Mouse (Mus musculus) forebrain, embryonic 12.5 days (tissue): ENCODE measurements around the gene Sfi1. TPM values are rescaled to one million over a fixed set of nuclear protein-coding genes. Genes with fewer than 3 reads are reported as not detected.
"Not testable (repeated sequence)": the region's sequence is repeated elsewhere in the genome, so short reads cannot be mapped to it uniquely, and the experiment has no call there.

Experiments
- ATAC-seq: fragments of 200-750 bp; cut with Nextera tagmentation; 2 replicates; pipeline ENCODE4 v1.8.0; 2017; ENCODE audit warnings: moderate TSS enrichment; ENCODE audit not compliant: low FRiP score
- H3K27ac ChIP-seq: fragments of 300-500 bp; sonication (generic); 2 replicates; pipeline ENCODE4 v1.5.1; 2016; ENCODE audit warnings: mild to moderate bottlenecking
- H3K27me3 ChIP-seq: fragments of 300-500 bp; sonication (generic); 2 replicates; pipeline ENCODE4 v1.6.1; 2016; ENCODE audit warnings: mild to moderate bottlenecking
- H3K36me3 ChIP-seq: fragments of 300-500 bp; sonication (generic); replicated peaks from 2 replicates; pipeline ENCODE4 v1.6.1; 2016; ENCODE audit warnings: mild to moderate bottlenecking
- H3K4me1 ChIP-seq: fragments of 300-500 bp; sonication (generic); 2 replicates; pipeline ENCODE4 v1.6.1; 2016
- H3K4me2 ChIP-seq: fragments of 300-500 bp; sonication (generic); 2 replicates; pipeline ENCODE4 v1.6.1; 2016; ENCODE audit warnings: mild to moderate bottlenecking, moderate library complexity
- H3K4me3 ChIP-seq: fragments of 300-500 bp; sonication (generic); replicated peaks from 2 replicates; pipeline ENCODE4 v1.5.1; 2016; ENCODE audit warnings: mild to moderate bottlenecking
- H3K9ac ChIP-seq: fragments of 300-500 bp; sonication (generic); 2 replicates; pipeline ENCODE4 v1.6.1; 2016; ENCODE audit warnings: mild to moderate bottlenecking
- H3K9me3 ChIP-seq: fragments of 300-500 bp; sonication (generic); 2 replicates; pipeline ENCODE4 v1.6.1; 2016
- WGBS: fragments of 180-500 bp; shearing (Covaris S2); methylation state at CpG from one replicate; pipeline ENCODE4 v1.1.7; 2016; 5-methylcytosine and 5-hydroxymethylcytosine counted together
- polyA plus RNA-seq: library from polyadenylated mRNA; unstranded; fragments of >200 nt; fragmentation: Nextera tagmentation; extraction: Ambion mirVana; gene quantifications from 2 replicates; pipeline ENCODE4 v1.2.1, GENCODE M21; 2016

The Sfi1 gene
- polyA plus RNA-seq, 1 experiment from 2014 or later, result 17.8 TPM

DNA sequence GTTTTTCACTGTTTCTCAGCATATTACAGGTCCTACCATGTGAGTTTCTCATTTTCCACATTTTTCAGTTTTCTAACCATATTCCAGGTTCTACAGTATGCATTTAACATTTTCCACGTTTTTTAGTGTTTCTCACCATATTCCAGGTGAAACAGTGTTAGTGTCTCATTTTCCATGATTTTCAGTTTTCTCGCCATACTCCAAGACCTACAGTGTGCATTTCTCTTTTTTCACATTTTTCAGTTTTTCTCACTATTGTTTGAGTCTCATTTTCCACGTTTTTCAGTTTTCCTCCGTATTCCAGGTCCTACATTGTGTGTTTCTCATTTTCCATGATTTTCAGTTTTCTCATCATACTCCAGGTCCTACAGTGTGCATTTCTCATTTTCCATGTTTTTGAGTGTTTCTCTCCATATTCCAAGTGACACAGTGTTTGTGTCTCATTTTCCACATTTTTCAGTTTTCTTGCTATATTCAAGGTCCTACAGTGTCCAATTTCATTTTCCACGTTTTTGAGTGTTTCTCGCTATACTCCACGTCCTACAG lies 89.6 kb downstream of the Sfi1 start:
- Histone ChIP-seq H3K9ac (no peak overlapping the region), H3K36me3 (no peaks in the 10 kb centered on the region), H3K27ac (no peak overlapping the region), H3K27me3 (no peaks in the 10 kb centered on the region), H3K4me1 (no peaks in the 10 kb centered on the region), H3K4me2 (no peak overlapping the region), H3K4me3 (no peak overlapping the region), H3K9me3 (peaks cover 60% of the 10 kb centered on the region)
- WGBS, result 63% methylated on average over 7 of the region's 7 CpGs
- ATAC-seq, result 0 out of 2 replicates have a peak, but pooled peaks have one; percentile 69

DNA sequence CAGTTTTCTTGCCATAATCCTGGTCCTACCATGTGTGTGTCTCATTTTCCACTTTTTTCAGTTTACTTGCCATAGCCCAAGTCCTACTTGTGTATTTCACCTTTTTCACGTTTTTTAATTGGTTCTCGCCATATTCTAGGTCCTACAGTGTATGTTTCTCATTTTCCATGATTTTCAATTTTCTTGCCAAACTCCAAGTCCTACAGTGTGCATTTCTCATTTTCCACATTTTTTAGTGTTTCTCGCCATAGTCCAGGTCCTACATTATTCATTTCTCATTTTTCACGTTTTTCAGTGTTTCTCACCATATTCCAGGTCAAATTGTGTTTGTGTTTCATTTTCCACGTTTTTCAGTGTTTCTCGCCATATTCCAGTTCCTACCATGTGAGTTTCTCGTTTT lies 90.6 kb downstream of the Sfi1 start:
- peaks cover 58% of the 10 kb centered on the region for H3K9me3 ChIP-seq
- ATAC-seq, result 0 out of 2 replicates have a peak, but pooled peaks have one; percentile 63
- H3K4me2 ChIP-seq, H3K4me1 ChIP-seq, H3K27ac ChIP-seq, H3K27me3 ChIP-seq, H3K9ac ChIP-seq, H3K4me3 ChIP-seq, H3K36me3 ChIP-seq: not testable (repeated sequence)
- WGBS, result 63% methylated on average over 7 of the region's 7 CpGs

DNA sequence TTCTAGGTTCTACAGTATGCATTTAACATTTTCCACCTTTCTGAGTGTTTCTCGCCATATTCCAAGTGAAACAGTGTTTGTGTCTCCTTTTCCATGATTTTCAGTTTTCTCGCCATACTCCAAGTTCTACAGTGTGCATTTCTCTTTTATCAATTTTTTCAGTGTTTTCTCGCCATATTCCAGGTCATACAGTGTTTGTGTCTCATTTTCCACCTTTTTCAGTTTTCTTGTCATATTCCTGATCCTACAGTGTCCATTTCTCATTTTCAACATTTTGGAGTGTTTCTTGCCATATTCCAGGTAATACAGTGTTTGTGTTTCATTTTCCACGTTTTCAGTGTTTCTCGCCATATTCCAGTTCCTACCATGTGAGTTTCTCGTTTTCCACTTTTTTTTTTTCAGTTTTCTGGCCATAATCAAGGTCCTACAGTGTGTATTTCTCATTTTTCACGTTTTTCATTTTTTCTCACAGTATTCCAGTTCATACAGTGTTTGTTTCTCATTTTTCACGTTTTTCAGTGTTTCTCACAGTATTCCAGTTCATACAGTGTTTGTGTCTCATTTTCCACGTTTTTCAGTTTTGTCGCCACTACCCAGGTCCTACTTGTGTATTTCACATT lies 91.3 kb downstream of the Sfi1 start:
- no peak overlapping the region for H3K27ac ChIP-seq
- H3K27me3 ChIP-seq, result no peaks in the 10 kb centered on the region
- H3K4me1 ChIP-seq, result no peaks in the 10 kb centered on the region
- no peak overlapping the region for H3K4me3 ChIP-seq
- H3K9ac ChIP-seq, result no peak overlapping the region
- no peaks in the 10 kb centered on the region for H3K36me3 ChIP-seq
- peak; percentile 61; the same call in 1 of the 2 replicates for ATAC-seq
- 71% methylated on average over 10 of the region's 10 CpGs for WGBS
- no peak overlapping the region for H3K4me2 ChIP-seq
- H3K9me3 ChIP-seq, result peaks cover 53% of the 10 kb centered on the region

DNA sequence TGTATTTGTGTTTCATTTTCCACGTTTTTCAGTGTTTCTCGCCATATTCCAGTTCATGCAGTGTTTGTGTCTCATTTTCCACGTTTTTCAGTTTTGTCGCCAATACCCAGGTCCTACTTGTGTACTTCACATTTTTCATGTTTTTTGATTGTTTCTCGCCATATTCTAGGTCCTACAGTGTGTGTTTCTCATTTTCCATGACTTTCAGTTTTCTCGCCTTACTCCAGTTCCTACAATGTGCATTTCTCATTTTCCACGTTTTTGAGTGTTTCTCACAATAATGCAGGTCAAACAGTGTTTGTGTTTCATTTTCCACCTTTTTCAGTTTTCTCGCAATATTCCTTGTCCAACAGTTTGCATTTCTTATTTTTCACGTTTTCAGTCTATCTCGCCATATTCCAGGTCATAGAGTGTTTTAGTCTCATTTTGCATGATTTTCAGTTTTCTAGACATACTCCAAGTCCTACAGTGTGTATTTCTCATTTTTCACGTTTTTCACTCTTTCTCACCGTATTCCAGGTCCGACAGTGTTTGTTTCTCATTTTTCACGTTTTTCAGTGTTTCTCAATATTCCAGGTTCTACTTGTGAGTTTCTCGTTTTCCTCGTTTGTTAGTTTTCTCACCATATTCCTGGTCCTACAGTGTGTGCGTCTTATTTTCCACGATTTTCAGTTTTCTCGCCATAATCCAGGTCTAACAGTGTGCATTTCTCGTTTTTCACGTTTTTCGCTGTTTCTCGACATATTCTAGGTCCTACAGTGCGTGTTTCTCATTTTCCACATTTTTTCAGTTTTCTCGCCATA lies 92.0 kb downstream of the Sfi1 start:
- ATAC-seq, result peak; percentile 68; the same call in 1 of the 2 replicates
- H3K4me2 ChIP-seq, result no peak overlapping the region
- no peaks in the 10 kb centered on the region for H3K36me3 ChIP-seq
- H3K4me3 ChIP-seq, result no peak overlapping the region
- no peak overlapping the region for H3K9ac ChIP-seq
- no peaks in the 10 kb centered on the region for H3K27me3 ChIP-seq
- no peak overlapping the region for H3K27ac ChIP-seq
- 74% methylated on average over 25 of the region's 25 CpGs for WGBS
- H3K4me1 ChIP-seq, result no peaks in the 10 kb centered on the region
- H3K9me3 ChIP-seq, result peaks cover 53% of the 10 kb centered on the region

DNA sequence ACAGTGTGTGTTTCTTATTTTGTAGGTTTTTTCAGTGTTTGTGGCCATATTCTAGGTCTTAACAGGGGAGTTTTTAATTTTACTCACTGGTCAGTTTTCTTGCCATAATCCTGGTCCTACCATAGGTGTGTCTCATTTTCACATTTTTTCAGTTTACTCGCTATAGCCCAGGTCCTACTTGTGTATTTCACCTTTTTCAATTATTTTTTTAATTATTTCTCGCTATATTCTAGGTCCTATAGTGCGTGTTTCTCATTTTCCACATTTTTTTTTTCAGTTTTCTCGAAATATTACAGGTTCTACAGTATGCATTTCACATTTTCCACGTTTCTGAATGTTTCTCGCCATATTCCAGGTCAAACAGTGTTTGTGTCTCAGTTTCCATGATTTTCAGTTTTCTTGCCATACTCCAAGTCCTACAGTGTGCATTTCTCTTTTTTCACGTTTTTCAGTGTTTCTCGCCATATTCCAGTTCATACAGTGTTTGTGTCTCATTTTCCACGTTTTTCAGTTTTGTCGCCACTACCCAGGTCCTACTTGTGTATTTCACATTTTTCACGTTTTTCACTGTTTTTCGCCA lies 93.1 kb downstream of the Sfi1 start:
- not testable (repeated sequence) for H3K36me3 ChIP-seq, H3K27me3 ChIP-seq, H3K4me3 ChIP-seq, ATAC-seq, H3K9ac ChIP-seq, H3K4me2 ChIP-seq, H3K27ac ChIP-seq, H3K4me1 ChIP-seq
- peaks cover 48% of the 10 kb centered on the region for H3K9me3 ChIP-seq
- 75% methylated on average over 12 of the region's 12 CpGs for WGBS

Other genes with a start within 250 kb of the Sfi1 start
- gene Eif4enif1, start 8.9 kb upstream of the Sfi1 start, polyA plus RNA-seq, result 58.1 TPM in 2 replicates
- 268 and 271 TPM in 2 replicates for gene Drg1, start 73.0 kb upstream of the Sfi1 start, polyA plus RNA-seq
- 126 and 128 TPM in 2 replicates for gene Patz1, start 95.4 kb upstream of the Sfi1 start, polyA plus RNA-seq
- 12.8 and 13.3 TPM in 2 replicates for gene Pik3ip1, start 136.9 kb upstream of the Sfi1 start, polyA plus RNA-seq
- 79.4 and 79.8 TPM in 2 replicates for gene Limk2, start 215.7 kb upstream of the Sfi1 start, polyA plus RNA-seq